Mouse (Mus musculus) CH12.LX (cell line): ENCODE results near the gene Psmd7. TPM values are rescaled to one million over a fixed set of nuclear protein-coding genes. Genes with fewer than 3 reads are reported as not detected.

Experiments
- DNase-seq: peaks from one replicate; pipeline ENCODE4 v3.0.0-alpha.2; 2013; ENCODE audit errors: extremely low read depth
- H3K27ac ChIP-seq: 2 replicates; pipeline ENCODE4 v1.5.1; 2012; ENCODE audit warnings: low read depth, mild to moderate bottlenecking, control low read depth, moderate library complexity; ENCODE audit not compliant: insufficient read depth
- H3K27me3 ChIP-seq: replicated peaks from 2 replicates; pipeline ENCODE3; 2012; ENCODE audit warnings: inconsistent platforms
- H3K36me3 ChIP-seq, 2 experiments: replicated peaks in 1 of 2; 2 replicates each; pipeline versions ENCODE3 to v1.6.1; 2012; ENCODE audit warnings: inconsistent platforms in 1 of 2, low read length in 1 of 2, mild to moderate bottlenecking in 1 of 2, mixed read lengths in 1 of 2, moderate library complexity in 1 of 2; ENCODE audit not compliant: control insufficient read depth in 1 of 2, insufficient read depth in 1 of 2
- H3K4me1 ChIP-seq, 2 experiments: 2 replicates each; pipeline ENCODE4 v1.6.1; 2012; ENCODE audit warnings: inconsistent platforms in 1 of 2, moderate library complexity in 1 of 2; ENCODE audit not compliant: insufficient read depth in 2 of 2, control insufficient read depth in 1 of 2
- H3K4me2 ChIP-seq: 2 replicates; pipeline ENCODE4 v1.6.1; 2012; ENCODE audit warnings: low read depth, mild to moderate bottlenecking, control low read depth; ENCODE audit not compliant: poor library complexity, insufficient read depth, severe bottlenecking
- H3K4me3 ChIP-seq, 3 experiments: fragments of 150-350 bp in 1 of 3; sonication (generic) in 1 of 3; replicated peaks in 1 of 3; 2 replicates each; pipeline versions ENCODE3 to v1.5.1; 2011 to 2012; ENCODE audit warnings: low read depth in 2 of 3, low read length in 2 of 3, mild to moderate bottlenecking in 2 of 3, moderate library complexity in 2 of 3, control low read depth in 1 of 3, improper control_type of control experiment in 1 of 3, inconsistent platforms in 1 of 3, mixed read lengths in 1 of 3; ENCODE audit not compliant: poor library complexity in 1 of 3
- H3K79me2 ChIP-seq: replicated peaks from 2 replicates; pipeline ENCODE4 v1.6.1; 2012; ENCODE audit warnings: mild to moderate bottlenecking, moderate library complexity; ENCODE audit not compliant: control insufficient read depth, poor library complexity, insufficient read depth, severe bottlenecking; ENCODE audit errors: extremely low read depth
- H3K9ac ChIP-seq: 2 replicates; pipeline ENCODE4 v1.6.1; 2012; ENCODE audit warnings: low read depth, mild to moderate bottlenecking, control low read depth, moderate library complexity; ENCODE audit not compliant: insufficient read depth
- H3K9me3 ChIP-seq: replicated peaks from 2 replicates; pipeline ENCODE3; 2012; ENCODE audit warnings: low read length, inconsistent platforms, mixed read lengths
- BHLHE40 ChIP-seq: IDR thresholded peaks from 2 replicates; pipeline ENCODE4 v1.6.1; 2011; ENCODE audit warnings: mild to moderate bottlenecking, low read depth, low read length, improper control_type of control experiment
- CHD1 ChIP-seq: IDR thresholded peaks from 2 replicates; pipeline ENCODE4 v1.6.1; 2012; ENCODE audit warnings: low read depth, low read length, improper control_type of control experiment, inconsistent platforms
- CHD2 ChIP-seq: IDR thresholded peaks from 2 replicates; pipeline ENCODE4 v1.6.1; 2011; ENCODE audit warnings: low read length, improper control_type of control experiment
- CTCF ChIP-seq, 2 experiments: IDR thresholded peaks in 1 of 2; conservative IDR thresholded peaks in 1 of 2; 2 replicates each; pipeline ENCODE4 v1.5.1; 2011 to 2012; ENCODE audit warnings: low read depth in 2 of 2, low read length in 2 of 2, improper control_type of control experiment in 1 of 2, inconsistent platforms in 1 of 2, mild to moderate bottlenecking in 1 of 2, moderate library complexity in 1 of 2
- E2F4 ChIP-seq: IDR thresholded peaks from 2 replicates; pipeline ENCODE4 v1.6.1; 2011; ENCODE audit warnings: low read depth, low read length, improper control_type of control experiment; ENCODE audit not compliant: insufficient replicate concordance
- ELF1 ChIP-seq: IDR thresholded peaks from 2 replicates; pipeline ENCODE4 v1.6.1; 2014; ENCODE audit warnings: low read depth, mild to moderate bottlenecking, inconsistent platforms, low read length, improper control_type of control experiment
- EP300 ChIP-seq: IDR thresholded peaks from 2 replicates; pipeline ENCODE4 v1.6.1; 2011; ENCODE audit warnings: low read length, improper control_type of control experiment
- ETS1 ChIP-seq: conservative IDR thresholded peaks from 2 replicates; pipeline ENCODE4 v1.6.1; 2012; ENCODE audit warnings: low read depth, mild to moderate bottlenecking, inconsistent platforms, low read length, improper control_type of control experiment, moderate library complexity
- GABPA ChIP-seq: IDR thresholded peaks from 2 replicates; pipeline ENCODE4 v1.6.1; 2012; ENCODE audit warnings: low read depth, low read length, improper control_type of control experiment, inconsistent platforms; ENCODE audit not compliant: insufficient replicate concordance
- HCFC1 ChIP-seq: IDR thresholded peaks from 2 replicates; pipeline ENCODE4 v1.6.1; 2012; ENCODE audit warnings: low read depth, mild to moderate bottlenecking, inconsistent platforms, low read length, improper control_type of control experiment
- IRF4 ChIP-seq: IDR thresholded peaks from 2 replicates; pipeline ENCODE4 v1.6.1; 2014; ENCODE audit warnings: low read depth, mild to moderate bottlenecking, inconsistent platforms, low read length, improper control_type of control experiment
- JUND ChIP-seq: conservative IDR thresholded peaks from 2 replicates; pipeline ENCODE4 v1.6.1; 2011; ENCODE audit warnings: low read depth, low read length, improper control_type of control experiment
- KAT2A ChIP-seq: IDR thresholded peaks from 2 replicates; pipeline ENCODE4 v1.6.1; 2012; ENCODE audit warnings: low read length, improper control_type of control experiment, inconsistent platforms; ENCODE audit not compliant: insufficient replicate concordance
- MAFK ChIP-seq: IDR thresholded peaks from 2 replicates; pipeline ENCODE4 v1.6.1; 2011; ENCODE audit warnings: low read length, improper control_type of control experiment; ENCODE audit not compliant: insufficient replicate concordance
- MAX ChIP-seq: IDR thresholded peaks from 2 replicates; pipeline ENCODE4 v1.6.1; 2011; ENCODE audit warnings: low read length, improper control_type of control experiment
- MAZ ChIP-seq: IDR thresholded peaks from 2 replicates; pipeline ENCODE4 v1.6.1; 2012; ENCODE audit warnings: low read depth, mild to moderate bottlenecking, inconsistent platforms, low read length, improper control_type of control experiment, moderate library complexity
- MYC ChIP-seq: IDR thresholded peaks from 2 replicates; pipeline ENCODE4 v1.6.1; 2011; ENCODE audit warnings: low read depth, mild to moderate bottlenecking, improper control_type of control experiment, low read length
- NRF1 ChIP-seq: IDR thresholded peaks from 2 replicates; pipeline ENCODE4 v1.6.1; 2014; ENCODE audit warnings: low read depth, mild to moderate bottlenecking, inconsistent platforms, low read length, improper control_type of control experiment, moderate library complexity
- POLR2A ChIP-seq: IDR thresholded peaks from 2 replicates; pipeline ENCODE4 v1.6.1; 2011; ENCODE audit warnings: low read depth, mild to moderate bottlenecking, improper control_type of control experiment, low read length
- RAD21 ChIP-seq: IDR thresholded peaks from 2 replicates; pipeline ENCODE4 v1.6.1; 2011; ENCODE audit warnings: low read depth, mild to moderate bottlenecking, low read length, improper control_type of control experiment, moderate library complexity
- RCOR1 ChIP-seq: conservative IDR thresholded peaks from 2 replicates; pipeline ENCODE4 v1.6.1; 2012; ENCODE audit warnings: low read depth, mild to moderate bottlenecking, inconsistent platforms, low read length, improper control_type of control experiment
- SIN3A ChIP-seq: IDR thresholded peaks from 2 replicates; pipeline ENCODE4 v1.6.1; 2012; ENCODE audit warnings: low read length, improper control_type of control experiment, inconsistent platforms
- SMC3 ChIP-seq: IDR thresholded peaks from 2 replicates; pipeline ENCODE4 v1.6.1; 2011; ENCODE audit warnings: low read depth, low read length, improper control_type of control experiment
- TBP ChIP-seq: conservative IDR thresholded peaks from 2 replicates; pipeline ENCODE4 v1.6.1; 2011; ENCODE audit warnings: low read depth, low read length, improper control_type of control experiment
- TCF12 ChIP-seq: IDR thresholded peaks from 2 replicates; pipeline ENCODE4 v1.6.1; 2014; ENCODE audit warnings: low read depth, mild to moderate bottlenecking, inconsistent platforms, low read length, improper control_type of control experiment
- USF1 ChIP-seq: IDR thresholded peaks from 2 replicates; pipeline ENCODE4 v1.6.1; 2014; ENCODE audit warnings: low read depth, mild to moderate bottlenecking, inconsistent platforms, low read length, improper control_type of control experiment
- USF2 ChIP-seq: conservative IDR thresholded peaks from 2 replicates; pipeline ENCODE4 v1.6.1; 2011; ENCODE audit warnings: low read depth, low read length, improper control_type of control experiment
- ZC3H11A ChIP-seq: IDR thresholded peaks from 2 replicates; pipeline ENCODE4 v1.6.1; 2012; ENCODE audit warnings: low read depth, mild to moderate bottlenecking, inconsistent platforms, low read length, improper control_type of control experiment
- ZKSCAN1 ChIP-seq: IDR thresholded peaks from 2 replicates; pipeline ENCODE4 v1.6.1; 2012; ENCODE audit warnings: low read depth, inconsistent platforms, low read length, improper control_type of control experiment, borderline replicate concordance
- ZMIZ1 ChIP-seq: IDR thresholded peaks from 2 replicates; pipeline ENCODE4 v1.6.1; 2012; ENCODE audit warnings: low read depth, mild to moderate bottlenecking, inconsistent platforms, low read length, improper control_type of control experiment
- ZNF384 ChIP-seq: IDR thresholded peaks from 2 replicates; pipeline ENCODE4 v1.6.1; 2012; ENCODE audit warnings: low read depth, low read length, improper control_type of control experiment, inconsistent platforms
- dilution Hi-C: fragments of 300-500 bp; cut with MboI; formaldehyde crosslinking; loops from 2 replicates; pipeline ENCODE4 v1.14.3; 2020; ENCODE audit warnings: low sequenced_read_pairs; ENCODE audit not compliant: extremely low pct_unique_long_range_greater_than_20kb, extremely low pct_ligation_motif_present
- in situ Hi-C: fragments of 300-500 bp; cut with MboI; formaldehyde crosslinking; loops from 3 replicates; pipeline ENCODE4 v1.14.3; 2019; ENCODE audit warnings: low sequenced_read_pairs, low pct_ligation_motif_present, low pct_unique_long_range_greater_than_20kb, mixed read lengths
- polyA plus RNA-seq: library from polyadenylated mRNA; unstranded; fragments of >175 nt; gene quantifications from 2 replicates; pipeline ENCODE4 v1.2.1, GENCODE M21; 2012; ENCODE audit warnings: low read depth; ENCODE audit not compliant: insufficient read length
- total RNA-seq, 2 experiments: library from RNA; depleted of rRNA; stranded (reverse); fragments of 300-350 nt in 1 of 2; fragments of >200 nt in 1 of 2; gene quantifications; 2 replicates each; pipeline ENCODE4 v1.2.3; 2012 to 2014

Gene Psmd7
- total and polyA plus RNA-seq, 3 experiments, result 56.7 to 353 (median 110) TPM

- Histone ChIP-seq H3K4me3 (no peak overlapping the region), H3K4me2 (no peak overlapping the region), H3K79me2 (no peaks in the 10 kb centered on the region), H3K36me3 (no peaks in the 10 kb centered on the region), H3K9me3 (peaks cover 2% of the 10 kb centered on the region), H3K27me3 (no peaks in the 10 kb centered on the region), H3K9ac (no peak overlapping the region), H3K27ac (no peak overlapping the region), H3K4me1 (no peaks in the 10 kb centered on the region)
- in situ Hi-C loops (no loop called here), dilution Hi-C loops (no loop called here)
- no peak for TF ChIP-seq EP300
- no peak for DNase-seq
These were observed 5.9 kb upstream of the Psmd7 start for GRCm38 (mm10) chr8:107593967-107594729.

GRCm38 (mm10) chr8:107587429-107587994 lies 752 bp downstream of the Psmd7 start:
- no peaks in the 10 kb centered on the region for H3K27me3 ChIP-seq
- H3K4me2 ChIP-seq, result peak overlapping the region; percentile 61; the same call in 1 of the 2 replicates
- peak overlapping the region; percentile 84 for H3K9ac ChIP-seq
- H3K27ac ChIP-seq, result peak overlapping the region; percentile 76; the same call in 1 of the 2 replicates
- in situ Hi-C loops, result no loop called here
- peaks cover 38% of the 10 kb centered on the region for H3K79me2 ChIP-seq
- DNase-seq, result peak; percentile 33
- H3K9me3 ChIP-seq, result no peaks in the 10 kb centered on the region
- dilution Hi-C loops, result no loop called here
- peaks cover 29 to 38% of the 10 kb centered on the region in 2 experiments for H3K36me3 ChIP-seq
- H3K4me3 ChIP-seq, result peak overlapping the region; percentile 95 to 98 (median 95)
- H3K4me1 ChIP-seq, result peaks cover 3 to 17% of the 10 kb centered on the region in 2 experiments; a peak in 3 of 4 replicates
- TF ChIP-seq MAX (peak; percentile 63; the same call in 1 of the 2 replicates), E2F4 (no peak), MAZ (no peak), IRF4 (no peak), POLR2A (no peak), NRF1 (no peak), ZMIZ1 (no peak), JUND (no peak), RCOR1 (no peak), GABPA (no peak), ELF1 (no peak), CTCF (conservative IDR thresholded peaks at IDR 0.05 in 1 of 2, IDR thresholded peaks at IDR 0.05 in 1 of 2; ENCODE audit: low read depth in 2 of 2, low read length in 2 of 2) (no peak), ZKSCAN1 (no peak), BHLHE40 (peak; percentile 55; the same call in 1 of the 2 replicates), ETS1 (no peak), USF1 (no peak), KAT2A (no peak), HCFC1 (no peak), MAFK (no peak), TBP (no peak), ZC3H11A (no peak), TCF12 (no peak), ZNF384 (peak; percentile 60), EP300 (peak; percentile 14; the same call in 1 of the 2 replicates), USF2 (no peak), CHD1 (peak; percentile 71), RAD21 (no peak), SMC3 (no peak), CHD2 (no peak), SIN3A (peak; percentile 17; the same call in 1 of the 2 replicates), MYC (peak; percentile 48; the same call in 1 of the 2 replicates)
